Mouse (Mus musculus): ENCODE measurements around the gene Npb. TPM values are rescaled to one million over a fixed set of nuclear protein-coding genes. Genes with fewer than 3 reads are reported as not detected.
A peak's percentile ranks its signal among the peaks of the same experiment; 100 is the strongest.

Npb gene
- total RNA-seq, 2 experiments from 2014 or later, result 0.89 to 1.4 TPM

DNA sequence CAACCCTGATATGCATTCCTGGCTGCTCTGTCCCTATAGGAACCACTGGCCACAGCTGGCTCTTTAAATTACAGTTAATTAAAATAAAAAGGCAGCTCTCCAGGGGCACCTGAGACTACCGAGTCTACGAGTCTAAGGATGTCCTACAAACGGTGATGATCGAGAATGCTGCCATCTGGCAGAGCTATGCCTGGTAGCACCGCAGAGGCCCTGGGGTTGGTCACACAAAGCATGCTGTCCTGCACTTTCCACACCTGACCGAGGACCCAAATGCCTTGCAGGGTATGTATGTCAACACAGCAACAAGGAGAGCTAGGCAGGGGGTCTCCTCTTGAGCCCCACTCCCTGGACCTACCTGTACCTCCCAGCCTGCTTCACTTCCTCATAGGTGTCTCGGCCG is 5.7 kb downstream of the Npb start:
- DNase-seq (ENCODE audit: low spot score in 2 of 2), result no peak

DNA sequence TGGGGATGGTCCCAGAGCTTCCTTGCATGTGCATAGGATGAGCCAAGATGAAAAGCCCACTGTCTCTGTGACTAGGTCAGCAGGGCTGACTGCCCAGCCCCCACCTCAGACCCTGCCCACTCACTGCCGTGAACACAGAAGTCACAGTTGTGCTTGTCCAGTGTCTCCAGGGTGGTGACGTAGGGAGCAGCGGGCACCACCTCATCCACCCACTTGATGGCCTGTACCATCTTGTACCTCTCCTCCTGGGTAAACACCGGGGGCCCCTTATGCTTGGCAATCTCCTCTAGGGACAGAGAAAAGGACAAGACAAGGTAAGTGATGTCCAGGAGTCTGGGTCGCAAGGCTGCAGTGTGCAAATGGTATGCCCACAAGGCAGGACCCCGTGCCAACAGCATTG is 6.9 kb downstream of the Npb start:
- no peak for DNase-seq (ENCODE audit: low spot score in 2 of 2)

DNA sequence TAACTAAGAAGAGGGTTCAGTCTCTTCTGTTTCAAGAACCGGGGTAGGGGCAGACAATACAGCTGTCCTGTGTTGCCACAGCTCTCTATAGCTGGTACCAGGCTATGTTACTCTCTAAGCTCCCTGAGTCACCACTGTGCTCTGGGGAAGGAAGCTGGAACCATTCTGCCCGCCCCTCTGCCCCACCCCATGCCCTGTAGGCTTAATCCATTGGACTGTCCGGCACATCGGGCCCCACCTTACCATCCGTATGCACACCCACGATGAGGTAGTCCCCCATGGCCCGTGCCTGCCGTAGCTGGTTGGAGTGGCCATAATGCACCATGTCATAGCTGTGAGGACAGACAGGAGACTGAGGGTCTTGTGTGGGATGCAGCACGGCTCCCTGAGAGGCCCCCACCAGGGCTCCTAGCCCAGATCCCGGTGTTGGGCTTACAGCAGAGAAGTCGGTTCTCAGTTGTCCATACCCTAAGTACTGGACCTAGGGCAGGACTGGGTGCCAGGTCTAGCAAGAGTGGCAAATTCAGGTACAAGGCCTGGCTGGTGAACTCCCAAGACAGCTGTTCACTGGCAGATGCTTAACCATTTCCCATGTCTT is 7.4 kb downstream of the Npb start:
- DNase-seq (ENCODE audit: low spot score in 2 of 2), result no peak

DNA sequence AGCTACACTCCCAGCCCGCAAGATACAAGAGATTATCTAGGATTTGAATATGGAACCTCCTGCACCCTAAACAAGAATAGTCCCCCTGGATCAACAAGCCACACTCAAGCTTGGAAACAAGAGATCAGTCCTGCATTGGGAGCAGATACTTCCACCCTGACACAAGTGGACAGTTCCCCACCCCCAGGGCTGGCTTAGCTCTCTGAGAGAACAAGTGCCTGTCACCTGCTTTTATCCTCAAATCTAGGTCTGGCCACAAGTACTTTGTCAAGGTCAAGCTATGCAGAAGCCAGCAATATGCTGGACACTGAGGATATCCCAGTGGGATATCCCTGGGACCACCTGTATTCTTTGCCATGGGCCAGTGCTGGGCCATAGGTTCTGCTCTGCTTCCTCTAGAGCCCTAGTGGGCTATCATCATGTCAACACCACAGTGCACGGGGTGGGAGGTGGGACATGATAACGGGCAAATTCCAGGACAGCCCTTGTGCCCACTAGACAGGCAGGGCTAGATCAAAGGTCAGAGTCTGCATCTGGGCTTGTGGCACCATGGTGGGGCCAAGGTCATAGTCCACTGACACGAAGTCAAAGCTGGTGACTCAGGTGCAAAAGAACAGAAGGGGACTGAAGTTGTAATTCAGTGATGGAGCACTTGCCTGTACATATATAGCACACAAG is 8.5 kb downstream of the Npb start:
- DNase-seq (ENCODE audit: low spot score in 2 of 2), result no peak

DNA sequence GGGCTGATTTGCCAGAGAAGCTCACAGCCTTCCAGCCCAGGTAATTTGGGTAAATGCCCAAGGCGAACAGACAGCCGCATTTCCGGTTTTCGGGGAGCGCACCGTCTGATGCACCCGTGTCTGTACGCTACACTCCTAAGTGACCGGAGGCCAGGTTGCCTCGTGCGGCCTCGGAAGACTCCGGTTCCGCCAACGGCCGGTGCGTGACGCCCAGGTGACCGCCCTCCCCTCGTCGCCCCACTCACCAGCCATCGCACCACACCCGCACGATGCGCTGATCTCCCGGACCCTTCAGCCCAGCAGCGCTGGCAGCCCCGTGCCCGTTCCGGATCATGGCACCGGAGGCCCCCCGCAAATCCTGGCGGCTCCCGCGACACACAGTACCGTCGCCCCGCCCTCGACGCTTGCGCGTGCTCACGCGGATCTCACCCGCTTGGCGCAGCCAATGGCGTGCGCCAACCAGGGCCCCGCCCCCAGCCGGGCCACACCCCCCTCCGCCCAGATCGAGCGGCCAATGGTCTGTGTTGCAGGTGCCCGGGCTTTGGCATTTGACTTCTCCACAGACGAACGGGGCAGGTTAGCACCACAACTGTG is 9.3 kb downstream of the Npb start, which contains the start of gene Pcyt2:
Gene Pcyt2, minus strand, starts transcription at position 418 of the 594 bp plus-strand sequence.
- peak; percentile 88 to 94 for DNase-seq (ENCODE audit: low spot score in 2 of 2)

DNA sequence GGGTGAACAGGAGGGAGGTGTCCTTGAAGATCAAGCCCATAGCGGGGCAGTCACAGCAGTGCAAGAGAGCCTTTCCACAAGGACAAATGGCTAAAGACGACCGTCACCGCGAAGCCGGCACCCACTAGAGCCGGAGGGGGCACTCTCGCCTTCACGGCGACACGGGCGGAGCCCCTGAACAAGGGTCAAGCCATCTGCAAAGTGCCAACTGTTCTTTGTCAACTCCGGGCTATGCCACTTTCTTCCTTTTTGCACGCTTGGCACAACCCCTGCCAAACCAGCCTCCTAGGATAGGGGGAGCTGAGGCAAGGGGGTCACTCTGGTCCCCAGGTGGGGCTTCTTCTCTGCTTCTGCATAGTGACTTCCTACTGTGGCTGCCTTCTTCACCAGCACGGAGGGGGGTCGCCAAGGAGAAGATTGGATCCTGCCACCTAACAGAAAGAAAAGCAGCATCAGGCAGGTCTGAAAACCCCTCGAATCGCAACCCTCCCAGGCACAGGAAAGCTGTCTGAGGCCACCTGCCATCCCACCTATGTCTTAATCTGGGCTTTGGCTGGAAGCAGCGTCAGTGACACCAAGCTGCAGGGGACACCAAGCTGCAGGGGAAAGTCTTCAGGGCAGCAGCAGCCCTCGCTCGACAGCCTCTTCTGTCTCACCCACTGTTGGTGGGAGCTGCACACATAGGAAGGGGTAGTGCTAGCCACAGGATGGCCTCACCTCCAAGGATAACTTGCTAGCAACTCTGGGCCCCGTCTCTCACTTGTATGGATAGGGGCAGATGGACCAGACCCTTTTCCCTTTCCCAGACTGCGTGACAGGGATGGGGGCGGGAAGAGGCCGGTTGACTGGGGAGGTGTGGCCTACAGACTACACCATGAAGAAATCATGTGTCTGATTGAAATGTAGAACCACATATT is 10.6 kb downstream of the Npb start:
- DNase-seq (ENCODE audit: low spot score in 2 of 2), result no peak

DNA sequence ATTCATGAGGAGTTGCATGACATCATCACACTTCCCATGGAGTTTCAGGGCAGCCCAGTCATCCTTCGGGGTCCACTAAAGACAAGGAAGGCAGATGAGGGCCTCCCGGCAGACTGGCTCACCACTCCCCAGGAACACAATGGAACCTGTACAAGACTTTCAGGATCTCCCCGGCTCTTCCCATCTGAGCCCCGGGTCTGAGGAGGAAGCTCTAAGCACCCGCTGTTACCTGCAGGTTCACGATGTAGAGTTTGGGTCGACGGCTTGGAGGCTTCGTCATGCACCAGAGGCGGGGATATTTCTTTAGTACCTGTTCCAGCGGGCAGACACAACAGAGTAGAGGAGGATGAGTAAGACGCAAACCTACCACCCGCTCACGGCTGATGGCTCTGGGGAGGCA is 11.9 kb downstream of the Npb start:
- no peak for DNase-seq (ENCODE audit: low spot score in 2 of 2)

DNA sequence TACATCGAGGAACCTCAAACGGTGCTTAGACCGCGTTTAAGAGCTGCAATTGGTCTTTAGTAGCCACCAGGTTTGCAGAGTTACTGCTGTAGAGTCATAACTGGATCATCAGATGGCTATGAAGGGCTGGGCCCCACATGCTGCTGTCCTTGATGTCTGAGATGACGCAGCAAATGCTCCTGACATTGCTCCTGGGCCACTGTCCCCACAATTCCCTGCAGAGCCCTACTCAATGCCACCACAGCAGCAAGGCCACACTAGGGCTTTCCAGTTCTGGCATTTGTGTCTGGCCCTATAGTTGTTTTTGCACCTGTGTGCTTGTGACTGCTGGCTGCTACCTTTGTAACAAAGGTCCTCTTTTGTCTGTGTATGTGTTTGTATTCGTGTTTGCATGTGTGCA is 14.5 kb downstream of the Npb start:
- DNase-seq (ENCODE audit: low spot score in 2 of 2), result no peak

DNA sequence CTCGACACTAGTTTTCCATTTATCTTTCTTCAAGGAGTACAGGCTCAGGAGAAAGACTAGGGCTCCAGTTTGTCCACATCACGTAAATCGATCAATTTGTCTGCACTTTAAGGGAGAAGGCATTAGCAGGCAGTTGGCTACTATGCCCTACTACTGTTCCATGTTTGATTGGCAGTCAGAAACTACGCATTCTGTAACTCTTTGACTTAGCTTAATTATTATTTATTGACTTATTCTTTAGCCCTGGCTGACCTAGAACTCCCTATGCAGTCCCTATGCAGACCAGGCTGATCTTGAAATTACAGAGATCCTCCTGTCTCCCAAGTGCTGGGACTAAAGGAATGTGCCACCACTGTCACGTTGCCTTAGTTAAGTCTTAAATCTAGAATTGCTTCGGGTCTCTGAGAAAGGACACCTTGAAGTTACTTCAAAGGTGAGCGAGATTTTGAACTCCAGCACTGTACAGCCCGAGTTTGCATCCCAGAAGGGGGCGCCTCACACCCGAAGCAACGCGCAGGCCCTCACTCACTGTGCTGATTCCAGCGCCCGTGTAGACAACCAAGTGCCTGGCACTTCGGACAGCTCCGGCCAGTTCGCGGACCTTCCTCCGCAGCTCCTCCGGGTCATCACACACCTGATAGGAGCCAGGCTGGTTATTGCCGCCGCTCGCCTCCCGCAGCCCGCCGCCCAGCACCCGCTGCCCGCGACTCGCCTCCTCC is 15.8 kb downstream of the Npb start:
- DNase-seq (ENCODE audit: low spot score in 2 of 2), result peak in 1 of 2 experiments; percentile 72

DNA sequence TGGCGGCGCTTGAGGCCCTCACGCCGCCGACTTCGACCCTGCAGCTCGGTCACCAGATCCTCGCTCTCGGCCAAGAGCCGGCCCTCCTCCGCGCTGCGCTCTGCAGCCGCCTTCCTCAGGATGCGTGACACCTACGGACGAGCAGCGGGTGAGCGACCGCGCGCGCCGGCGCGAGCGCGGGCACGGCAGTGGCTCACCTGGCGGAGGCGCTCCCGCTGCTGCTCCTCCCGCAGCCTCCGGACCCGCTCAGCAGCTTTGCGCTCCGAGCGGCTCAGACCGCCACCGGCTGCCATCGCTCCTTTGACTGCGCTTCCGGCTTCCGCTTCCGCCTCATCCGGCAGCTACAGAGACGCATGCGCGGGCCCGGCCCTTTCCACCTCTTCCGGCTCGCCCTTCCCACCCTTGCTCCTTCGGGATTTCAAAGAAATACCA is 16.4 kb downstream of the Npb start:
- DNase-seq (ENCODE audit: low spot score in 2 of 2), result peak; percentile 74 to 91

DNA sequence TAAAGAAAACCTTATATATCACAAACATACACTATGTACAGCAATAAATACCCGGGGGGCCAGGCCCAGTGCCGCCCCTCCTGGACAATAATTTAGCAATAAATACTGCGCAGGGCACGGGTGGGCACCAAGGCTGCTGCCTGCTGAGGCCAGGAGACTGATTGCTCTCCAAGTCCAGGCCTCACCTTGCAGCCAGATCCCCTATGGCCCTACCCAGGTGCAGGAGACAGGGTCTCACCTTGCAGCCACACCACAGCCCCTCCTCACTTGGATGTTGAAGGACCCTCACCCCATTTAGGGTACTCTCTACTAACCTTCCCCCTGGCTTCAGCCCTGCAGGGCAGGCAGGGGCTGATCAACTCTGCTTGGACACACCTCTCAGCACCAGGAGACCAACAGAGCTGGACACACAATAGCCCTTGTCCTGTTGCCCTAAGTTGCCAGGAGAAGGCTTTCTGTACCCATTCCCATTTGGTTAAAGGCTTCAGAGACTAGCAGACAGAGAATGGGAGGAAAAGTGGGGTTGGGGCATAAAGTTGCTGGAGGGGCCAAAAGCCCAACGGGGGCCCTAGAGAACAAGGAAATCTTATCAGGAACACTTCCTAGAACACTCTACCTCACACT is 17.0 kb downstream of the Npb start, which contains the start of gene Sirt7:
Gene Sirt7, minus strand, starts transcription at position 89 of the 624 bp plus-strand sequence.
- DNase-seq (ENCODE audit: low spot score in 2 of 2), result no peak

DNA sequence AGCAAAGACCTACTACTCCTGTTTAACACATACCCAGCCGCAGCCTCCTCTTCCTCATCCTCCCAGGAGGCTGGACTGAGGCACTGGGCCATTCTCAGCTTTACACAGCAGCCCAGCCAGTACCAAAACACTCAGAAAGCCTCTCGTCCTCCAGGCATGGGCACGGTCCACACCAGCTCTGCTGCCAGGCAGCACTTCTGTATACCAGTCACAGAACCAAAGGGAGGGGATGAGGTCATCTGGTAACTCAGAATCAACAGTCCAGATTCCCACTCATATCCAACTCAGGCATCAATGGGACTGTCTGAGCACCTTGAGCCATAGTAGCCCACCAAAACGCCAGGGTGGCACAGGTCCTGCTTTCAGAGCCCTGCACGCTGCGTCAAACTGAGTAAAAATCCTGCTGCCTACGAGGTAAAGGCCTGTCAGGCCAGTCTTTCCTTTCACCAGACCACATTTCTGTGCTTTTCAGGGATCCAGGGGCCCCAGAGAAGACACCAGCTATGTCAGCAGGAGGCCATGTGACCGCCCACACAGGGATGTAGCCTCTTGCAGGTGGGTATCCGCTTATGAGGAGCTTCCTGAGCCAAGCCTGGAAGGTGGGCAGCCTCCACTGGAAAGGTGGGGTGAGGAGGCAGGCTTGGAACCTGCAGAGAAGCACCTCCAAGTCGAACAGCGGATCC is 18.6 kb downstream of the Npb start:
- no peak for DNase-seq (ENCODE audit: low spot score in 2 of 2)

DNA sequence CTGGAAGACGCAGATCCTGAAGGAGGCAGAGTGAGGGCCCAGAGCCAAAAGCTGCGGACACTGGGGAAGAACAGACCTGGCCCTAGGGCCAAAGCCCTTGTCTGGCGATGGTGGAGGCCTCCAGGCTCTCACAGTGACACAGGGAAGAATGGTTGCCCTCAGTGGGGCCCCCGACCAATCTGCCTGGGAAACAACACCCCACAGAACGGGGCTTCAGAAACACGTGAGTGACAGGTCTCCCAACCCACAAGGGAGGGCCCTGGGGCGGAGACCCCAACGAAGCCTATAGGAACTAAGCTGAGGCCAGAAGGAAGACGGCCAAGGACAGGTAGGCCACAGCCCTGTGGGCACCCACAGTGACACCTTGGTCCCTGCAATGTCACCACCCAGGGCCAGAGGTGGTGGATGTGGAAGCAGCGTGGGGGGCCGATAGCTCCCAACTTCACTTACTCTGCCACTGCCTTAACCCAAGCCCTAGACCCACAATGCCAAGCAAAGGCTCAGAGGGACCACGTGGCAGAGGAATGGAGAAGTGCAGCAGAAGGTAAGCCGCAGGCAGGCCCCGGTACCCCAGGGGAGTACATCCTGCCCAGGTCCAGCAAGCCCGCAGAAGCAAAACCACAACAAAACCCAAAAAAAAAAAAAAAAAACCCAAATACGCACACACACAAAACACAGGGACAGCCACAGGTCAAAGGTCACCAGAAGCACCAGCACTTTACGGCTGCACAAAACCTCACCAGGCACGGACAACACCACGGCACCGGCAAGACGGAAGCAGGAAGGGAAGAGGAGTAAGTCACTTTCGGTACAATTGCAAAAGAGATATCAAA is 19.4 kb downstream of the Npb start:
- DNase-seq (ENCODE audit: low spot score in 2 of 2), result no peak

DNA sequence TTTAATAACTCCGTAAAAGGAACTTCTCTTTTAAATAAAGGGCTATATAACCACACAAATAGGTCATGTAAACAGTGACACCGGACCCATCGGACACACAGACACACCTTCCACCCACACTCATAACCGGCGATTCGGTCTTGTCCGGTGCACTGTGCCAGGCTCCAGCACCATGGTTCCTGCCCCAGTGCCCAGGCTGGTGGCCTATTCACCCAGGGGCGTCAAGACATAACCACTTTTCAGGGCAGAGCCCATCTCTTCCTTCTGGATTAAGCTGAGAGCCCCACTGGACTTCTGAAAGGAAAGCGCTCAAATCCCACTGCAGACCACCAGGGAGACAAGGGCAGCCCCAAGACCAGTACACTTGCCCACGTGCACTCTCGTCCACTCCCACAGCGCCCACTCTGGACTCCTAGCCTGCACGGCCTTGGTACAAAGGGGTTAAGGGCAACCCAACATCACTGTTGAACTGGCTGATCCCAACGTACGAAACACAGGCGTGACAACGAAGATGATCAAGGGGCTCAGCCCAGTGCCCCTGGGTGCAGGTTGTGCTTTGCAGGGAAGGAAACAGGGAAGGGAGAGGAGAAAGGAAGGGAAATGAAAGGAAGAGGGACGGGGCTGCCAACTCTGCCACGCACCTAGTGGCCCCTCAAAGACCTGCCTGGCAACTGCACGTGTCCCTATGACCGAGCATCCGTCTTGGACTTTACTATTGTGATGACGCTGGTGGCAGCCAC is 20.5 kb downstream of the Npb start:
- no peak for DNase-seq (ENCODE audit: low spot score in 2 of 2)

DNA sequence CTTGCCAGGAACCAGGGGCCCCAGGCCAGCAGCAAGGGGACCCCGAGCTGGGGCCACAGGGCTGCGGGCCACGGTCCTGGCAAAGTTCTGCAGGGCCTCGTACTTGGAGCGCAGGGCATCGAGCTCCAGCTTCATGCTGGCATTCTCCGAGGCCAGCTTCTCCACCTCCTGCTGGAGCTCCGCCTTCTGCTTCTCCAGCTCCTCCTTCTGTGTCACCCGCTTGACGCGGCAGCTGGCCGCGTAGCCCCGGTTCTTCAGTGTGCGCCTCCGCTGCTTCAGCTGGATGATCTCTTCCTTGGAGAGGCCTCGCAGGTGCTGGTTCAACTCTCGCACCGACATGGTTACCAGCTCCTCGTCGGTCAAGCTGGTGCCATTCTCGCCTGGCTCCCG is 21.1 kb downstream of the Npb start:
- DNase-seq (ENCODE audit: low spot score in 2 of 2), result peak in 1 of 2 experiments; percentile 41

DNA sequence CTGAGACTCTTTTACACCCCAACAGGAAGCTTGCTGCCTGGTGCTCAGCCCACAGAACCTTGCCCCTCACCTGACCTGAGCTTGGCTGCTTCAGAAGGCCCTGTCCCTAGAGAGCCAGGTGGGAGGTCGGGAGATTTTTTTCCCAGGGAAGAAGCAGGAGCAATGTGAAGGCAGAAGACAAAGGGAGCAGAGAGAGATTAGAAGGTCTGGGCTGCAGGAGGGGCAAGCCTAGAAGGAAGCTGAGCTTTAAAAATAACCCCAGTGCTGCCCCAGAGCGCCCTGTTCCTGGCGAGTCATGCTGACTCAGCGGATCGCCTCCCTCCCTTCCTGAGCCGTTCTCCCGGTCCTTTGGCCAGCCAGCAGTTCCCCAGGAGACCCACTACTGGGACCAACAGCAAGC is 21.6 kb downstream of the Npb start:
- no peak for DNase-seq (ENCODE audit: low spot score in 2 of 2)

DNA sequence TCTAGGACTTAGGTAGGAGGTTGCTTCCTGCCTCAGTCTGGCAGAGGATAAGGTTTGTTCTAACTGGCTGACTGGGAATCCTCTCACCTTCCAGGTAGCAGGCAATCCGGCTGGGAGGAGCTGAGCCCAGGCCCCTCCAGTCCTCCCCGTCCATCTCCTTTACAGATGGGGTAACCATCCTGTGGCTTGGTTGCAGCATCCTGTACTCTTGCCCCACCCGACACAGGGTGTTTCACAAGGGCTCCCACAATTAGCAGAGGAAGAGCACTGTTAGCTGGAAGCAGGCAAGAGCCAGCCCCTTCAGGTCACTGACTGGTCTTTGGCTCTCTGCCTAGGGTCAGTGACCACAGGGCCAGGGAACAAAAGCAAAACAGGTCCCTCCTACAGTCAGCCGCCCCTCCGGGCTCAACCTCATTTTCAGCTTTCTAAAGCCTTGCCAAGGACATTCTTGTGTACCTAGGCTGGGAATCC is 22.2 kb downstream of the Npb start:
- no peak for DNase-seq (ENCODE audit: low spot score in 2 of 2)

Measured in layer of hippocampus, adult 18-20 months (tissue).